Mouse (Mus musculus) lung, adult 2 months (tissue): ENCODE data around the gene Cbr2.

Experiments used
- CTCF ChIP-seq: fragments of 200-500 bp; IDR thresholded peaks from 2 replicates; pipeline ENCODE4 v1.5.1; 2011; ENCODE audit warnings: mild to moderate bottlenecking, low read length, control low read depth; ENCODE audit not compliant: insufficient read depth
- POLR2A ChIP-seq: fragments of 200-500 bp; IDR thresholded peaks from 2 replicates; pipeline ENCODE4 v1.6.1; 2011; ENCODE audit warnings: low read depth, mild to moderate bottlenecking, control low read depth, low read length, borderline replicate concordance; ENCODE audit errors: extremely low read depth

- TF ChIP-seq CTCF (no peak), POLR2A (0 out of 2 replicates have a peak, but pooled peaks have one; percentile 14)
Observed at GRCm38 (mm10) chr11:120684660-120685059, 47.3 kb downstream of the Cbr2 start.
